Mouse (Mus musculus) bone marrow, adult 2 months (tissue): ENCODE results near the gene Gna12.

Source experiments
- CTCF ChIP-seq: fragments of 200-500 bp; IDR thresholded peaks from 2 replicates; pipeline ENCODE4 v1.5.1; 2011; ENCODE audit warnings: low read length, control low read depth; ENCODE audit not compliant: control insufficient read depth, insufficient read depth
- POLR2A ChIP-seq: fragments of 200-500 bp; IDR thresholded peaks from 2 replicates; pipeline ENCODE4 v1.6.1; 2011; ENCODE audit warnings: low read depth, mild to moderate bottlenecking, control low read depth, low read length, borderline replicate concordance; ENCODE audit not compliant: control insufficient read depth

GRCm38 (mm10) chr5:140799190-140799589, 31.0 kb downstream of the Gna12 start:
- no peak for TF ChIP-seq POLR2A
- TF ChIP-seq CTCF: no peak
